Mouse (Mus musculus) limb, embryonic 14.5 days (tissue): ENCODE measurements around the gene Fam192a. TPM values are rescaled to one million over a fixed set of nuclear protein-coding genes. Genes with fewer than 3 reads are reported as not detected.

ENCODE experiments used
- ATAC-seq: fragments of 200-750 bp; cut with Nextera tagmentation; 2 replicates; pipeline ENCODE4 v1.8.0; 2017; ENCODE audit warnings: low read depth, moderate number of reproducible peaks, moderate TSS enrichment; ENCODE audit not compliant: low FRiP score
- DNase-seq: peaks from one replicate; pipeline ENCODE4 v3.0.0-alpha.2; 2015; ENCODE audit warnings: low spot score
- H3K27ac ChIP-seq: fragments of 300-500 bp; sonication (generic); replicated peaks from 2 replicates; pipeline ENCODE4 v1.5.1; 2014; ENCODE audit warnings: low read depth, mild to moderate bottlenecking, low read length, moderate library complexity, mixed read lengths
- H3K27me3 ChIP-seq: fragments of 300-500 bp; sonication (generic); 2 replicates; pipeline ENCODE4 v1.6.1; 2014; ENCODE audit warnings: low read length, mixed read lengths; ENCODE audit not compliant: control insufficient read depth, insufficient read depth
- H3K36me3 ChIP-seq: fragments of 300-500 bp; sonication (generic); 2 replicates; pipeline ENCODE4 v1.6.1; 2014; ENCODE audit warnings: mild to moderate bottlenecking, low read length, moderate library complexity, mixed read lengths; ENCODE audit not compliant: control insufficient read depth, insufficient read depth
- H3K4me1 ChIP-seq: fragments of 300-500 bp; sonication (generic); 2 replicates; pipeline ENCODE4 v1.6.1; 2014; ENCODE audit warnings: antibody characterized with exemption, low read length, mixed read lengths; ENCODE audit not compliant: control insufficient read depth, insufficient read depth
- H3K4me2 ChIP-seq: fragments of 300-500 bp; sonication (generic); replicated peaks from 2 replicates; pipeline ENCODE4 v1.6.1; 2014; ENCODE audit warnings: low read depth, mild to moderate bottlenecking, low read length, moderate library complexity; ENCODE audit not compliant: severe bottlenecking
- H3K4me3 ChIP-seq: fragments of 300-500 bp; sonication (generic); replicated peaks from 2 replicates; pipeline ENCODE4 v1.5.1; 2014; ENCODE audit warnings: low read length
- H3K9ac ChIP-seq: fragments of 300-500 bp; sonication (generic); 2 replicates; pipeline ENCODE4 v1.6.1; 2014; ENCODE audit warnings: mild to moderate bottlenecking, low read depth, low read length, moderate library complexity; ENCODE audit not compliant: severe bottlenecking
- H3K9me3 ChIP-seq: fragments of 300-500 bp; sonication (generic); 2 replicates; pipeline ENCODE4 v1.6.1; 2016; ENCODE audit warnings: low read length; ENCODE audit not compliant: control insufficient read depth
- POLR2A ChIP-seq: fragments of 200-500 bp; IDR thresholded peaks from 2 replicates; pipeline ENCODE4 v1.8.0; 2012; ENCODE audit warnings: inconsistent platforms, mild to moderate bottlenecking, moderate library complexity, borderline replicate concordance; ENCODE audit not compliant: insufficient read depth, insufficient read length; ENCODE audit errors: extremely low read depth
- WGBS: fragments of 180-500 bp; shearing (Covaris S2); extraction: QIAGEN DNeasy Blood & Tissue Kit; methylation state at CpG from one replicate; pipeline ENCODE4 v1.1.7; 2014; 5-methylcytosine and 5-hydroxymethylcytosine counted together
- polyA plus RNA-seq, 2 experiments: library from polyadenylated mRNA; depleted of rRNA in 1 of 2; stranded (reverse) in 1 of 2; unstranded in 1 of 2; fragments of >200 nt; fragmentation: Nextera tagmentation in 1 of 2; extraction: Ambion mirVana in 1 of 2; gene quantifications; 2 replicates each; pipeline versions ENCODE4 v1.2.1 to v1.2.3; 2012 to 2014

Fam192a gene
- polyA plus RNA-seq, 2 experiments, result 43.4 to 61.5 TPM

DNA sequence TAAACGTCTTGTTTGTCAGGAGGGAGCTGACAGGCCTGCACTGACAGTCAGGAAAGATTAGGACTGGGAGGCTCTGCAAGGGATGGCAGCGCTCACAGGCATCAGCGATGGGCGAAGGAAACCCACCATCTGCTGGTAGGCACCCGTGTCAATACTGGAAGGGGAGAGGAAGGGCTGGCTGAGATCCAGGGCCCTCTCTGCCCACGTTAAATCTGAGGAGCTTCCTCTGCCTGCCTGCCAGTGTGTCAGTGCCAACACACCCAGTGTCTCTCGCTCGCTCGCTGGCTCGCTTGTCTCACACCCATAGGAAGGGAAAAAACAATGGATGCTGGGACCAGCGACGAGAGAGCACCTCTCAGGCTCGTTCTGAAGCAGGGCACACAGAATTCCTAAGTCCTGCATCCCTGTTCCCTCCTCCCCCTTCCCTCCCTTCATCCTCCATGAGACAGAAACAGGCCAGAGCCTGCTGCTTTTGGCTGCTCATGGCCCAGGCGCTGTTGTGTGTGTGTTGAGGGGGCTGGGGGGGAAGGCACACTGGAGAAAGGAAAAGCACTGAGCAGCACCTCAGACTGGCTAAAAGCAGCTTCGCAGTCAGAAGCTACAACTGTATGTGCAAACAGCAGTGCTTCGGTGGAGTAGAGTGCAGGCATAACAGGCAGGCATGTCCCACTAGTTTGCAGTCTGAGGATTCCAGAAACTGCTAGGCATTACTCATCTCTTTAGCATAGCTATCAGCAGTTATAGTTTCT lies 27.5 kb downstream of the Fam192a start:
- 90% methylated on average over 16 of the region's 16 CpGs for WGBS
- Histone ChIP-seq H3K9ac (no peak overlapping the region), H3K9me3 (no peaks in the 10 kb centered on the region), H3K4me2 (no peak overlapping the region), H3K4me1 (no peaks in the 10 kb centered on the region), H3K27ac (no peak overlapping the region), H3K4me3 (no peak overlapping the region), H3K36me3 (peaks cover 66% of the 10 kb centered on the region), H3K27me3 (no peaks in the 10 kb centered on the region)
- ATAC-seq (no peak), DNase-seq (no peak)
- TF ChIP-seq POLR2A, result no peak

DNA sequence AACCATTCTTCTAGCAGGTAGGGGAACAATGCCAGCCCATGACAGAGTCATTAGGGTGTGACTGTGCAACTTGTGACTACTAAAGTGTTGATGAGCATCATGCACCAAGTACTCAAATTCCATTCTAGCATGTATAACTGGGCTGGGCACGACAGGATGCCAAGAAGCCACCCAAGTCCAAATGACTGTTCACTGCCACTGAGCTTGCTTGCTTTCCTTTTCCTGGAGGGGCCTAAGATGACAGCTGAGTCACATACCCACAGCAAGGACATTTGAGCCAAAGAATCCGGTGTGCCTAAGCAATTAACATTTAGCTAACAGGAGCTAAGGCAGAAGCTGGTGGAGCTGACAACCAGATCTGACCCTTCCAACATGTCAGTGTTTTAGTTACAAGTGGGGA lies 29.9 kb downstream of the Fam192a start:
- ATAC-seq, result no peak
- 77% methylated on average over 2 of the region's 2 CpGs for WGBS
- 0 out of 2 replicates have a peak, but pooled peaks cover 4% of the 10 kb centered on the region for H3K4me1 ChIP-seq
- no peaks in the 10 kb centered on the region for H3K27me3 ChIP-seq
- no peak overlapping the region for H3K4me2 ChIP-seq
- peaks cover 42% of the 10 kb centered on the region for H3K36me3 ChIP-seq
- H3K27ac ChIP-seq, result no peak overlapping the region
- no peaks in the 10 kb centered on the region for H3K9me3 ChIP-seq
- H3K9ac ChIP-seq, result no peak overlapping the region
- TF ChIP-seq POLR2A, result no peak
- DNase-seq, result no peak
- H3K4me3 ChIP-seq, result no peak overlapping the region

DNA sequence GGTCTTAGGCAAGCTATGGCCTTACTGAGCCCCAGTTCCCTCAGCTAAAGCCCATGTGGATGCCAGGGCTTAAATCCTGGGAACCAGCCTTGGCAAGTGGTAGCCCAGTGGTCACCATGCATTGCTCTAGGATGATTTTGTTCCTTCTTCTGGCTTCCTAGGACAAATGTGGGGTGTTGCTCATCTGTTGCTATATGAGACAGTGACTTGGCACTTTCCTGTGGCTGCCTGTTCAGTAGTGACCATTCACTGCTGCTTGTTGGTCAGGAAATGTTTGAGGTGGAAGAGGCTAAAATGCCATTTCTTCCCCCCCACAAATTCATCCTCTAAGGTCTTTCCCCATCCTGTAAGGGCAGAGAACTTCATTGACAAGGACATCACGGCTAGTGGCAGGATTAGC lies 32.4 kb downstream of the Fam192a start:
- ATAC-seq (no peak), DNase-seq (no peak)
- Histone ChIP-seq H3K4me1 (0 out of 2 replicates have a peak, but pooled peaks cover 4% of the 10 kb centered on the region), H3K4me3 (no peak overlapping the region), H3K27me3 (no peaks in the 10 kb centered on the region), H3K9me3 (no peaks in the 10 kb centered on the region), H3K36me3 (peaks cover 17% of the 10 kb centered on the region), H3K9ac (no peak overlapping the region), H3K4me2 (no peak overlapping the region), H3K27ac (no peak overlapping the region)
- TF ChIP-seq POLR2A, result no peak
- 58% methylated on average over 1 of the region's 1 CpGs for WGBS

DNA sequence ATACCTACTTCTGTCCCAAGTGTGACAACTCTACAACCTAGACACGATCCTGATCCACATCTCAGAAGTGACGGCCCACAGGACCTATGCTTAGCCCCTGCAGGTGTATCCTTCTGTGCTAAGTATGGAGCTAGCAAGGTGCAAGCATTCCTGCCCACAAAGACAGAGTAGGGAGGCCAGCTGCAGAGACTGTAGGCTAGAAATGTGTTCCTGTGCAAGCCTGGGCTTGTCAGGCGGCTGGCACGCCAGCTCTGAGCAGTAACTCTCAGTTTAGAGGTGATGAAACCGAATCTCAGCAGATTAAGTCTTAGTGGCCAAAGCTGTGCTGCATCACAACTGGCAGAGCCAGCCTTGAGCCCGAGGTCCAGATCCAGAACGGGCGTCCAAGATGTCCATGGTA lies 33.7 kb downstream of the Fam192a start:
- Histone ChIP-seq H3K4me3 (no peak overlapping the region), H3K4me2 (no peak overlapping the region), H3K36me3 (0 out of 2 replicates have a peak, but pooled peaks cover 4% of the 10 kb centered on the region), H3K27ac (no peak overlapping the region), H3K9me3 (no peaks in the 10 kb centered on the region), H3K9ac (no peak overlapping the region), H3K4me1 (0 out of 2 replicates have a peak, but pooled peaks cover 4% of the 10 kb centered on the region), H3K27me3 (no peaks in the 10 kb centered on the region)
- DNase-seq, result no peak
- WGBS, result 82% methylated on average over 8 of the region's 8 CpGs
- no peak for ATAC-seq
- TF ChIP-seq POLR2A, result no peak

DNA sequence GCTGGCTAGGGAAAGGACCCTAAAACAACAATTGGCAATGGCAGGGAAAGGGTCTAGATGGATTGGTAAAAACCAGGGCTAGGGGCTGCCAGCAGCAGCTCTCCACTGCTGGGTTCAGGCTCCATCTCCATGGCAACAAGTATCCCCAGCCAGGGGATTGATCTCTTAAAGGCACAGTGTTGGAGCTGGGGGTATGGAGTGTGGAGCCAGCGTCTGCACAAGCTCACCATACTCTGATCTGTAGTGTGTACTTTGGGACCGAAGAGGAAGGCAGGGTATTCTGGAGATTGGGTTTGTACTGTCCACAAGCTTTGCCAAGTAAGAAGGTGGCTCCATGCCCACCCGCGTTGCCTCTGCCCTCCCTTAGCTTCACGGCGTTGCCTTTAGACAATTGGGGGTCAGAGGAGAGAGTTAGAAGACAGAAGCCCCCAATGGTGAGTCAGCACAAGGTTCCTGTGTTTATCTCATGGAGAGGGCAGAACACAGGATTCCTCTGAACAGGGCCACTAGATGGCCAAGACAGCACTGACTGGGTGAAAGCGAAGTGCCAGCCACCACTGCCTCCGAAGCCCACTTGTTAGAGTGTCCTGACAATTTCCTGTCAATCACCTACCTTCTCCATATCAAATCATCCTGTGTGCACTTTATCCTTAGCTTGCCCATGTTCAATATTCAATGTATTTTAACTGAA lies 34.5 kb downstream of the Fam192a start:
- H3K9ac ChIP-seq, result no peak overlapping the region
- no peaks in the 10 kb centered on the region for H3K36me3 ChIP-seq
- H3K4me1 ChIP-seq, result 0 out of 2 replicates have a peak, but pooled peaks cover 4% of the 10 kb centered on the region
- H3K4me3 ChIP-seq, result no peak overlapping the region
- H3K4me2 ChIP-seq, result no peak overlapping the region
- ATAC-seq, result no peak; the same call in 1 of the 2 replicates
- no peak for DNase-seq
- TF ChIP-seq POLR2A, result no peak
- no peak overlapping the region for H3K27ac ChIP-seq
- H3K9me3 ChIP-seq, result no peaks in the 10 kb centered on the region
- no peaks in the 10 kb centered on the region for H3K27me3 ChIP-seq
- 74% methylated on average over 8 of the region's 8 CpGs for WGBS
